Mouse (Mus musculus) lung, embryonic 15.5 days (tissue): ENCODE measurements around the gene Meaf6. TPM values are rescaled to one million over a fixed set of nuclear protein-coding genes. Genes with fewer than 3 reads are reported as not detected.

Source experiments
- ATAC-seq: fragments of 200-750 bp; cut with Nextera tagmentation; 2 replicates; pipeline ENCODE4 v1.8.0; 2017; ENCODE audit warnings: moderate number of reproducible peaks, borderline replicate concordance; ENCODE audit not compliant: low FRiP score, low TSS enrichment; ENCODE audit errors: extremely low read depth
- H3K27ac ChIP-seq: fragments of 300-500 bp; sonication (generic); 2 replicates; pipeline ENCODE4 v1.5.1; 2015; ENCODE audit warnings: moderate library complexity, mild to moderate bottlenecking, inconsistent platforms
- H3K27me3 ChIP-seq: fragments of 300-500 bp; sonication (generic); 2 replicates; pipeline ENCODE4 v1.6.1; 2015; ENCODE audit warnings: inconsistent platforms
- H3K36me3 ChIP-seq: fragments of 300-500 bp; sonication (generic); 2 replicates; pipeline ENCODE4 v1.6.1; 2015; ENCODE audit warnings: inconsistent platforms
- H3K4me1 ChIP-seq: fragments of 300-500 bp; sonication (generic); 2 replicates; pipeline ENCODE4 v1.6.1; 2015; ENCODE audit warnings: inconsistent platforms
- H3K4me2 ChIP-seq: fragments of 300-500 bp; sonication (generic); 2 replicates; pipeline ENCODE4 v1.6.1; 2015; ENCODE audit warnings: inconsistent platforms, mild to moderate bottlenecking, moderate library complexity
- H3K4me3 ChIP-seq: fragments of 300-500 bp; sonication (generic); 2 replicates; pipeline ENCODE4 v1.5.1; 2015; ENCODE audit warnings: mild to moderate bottlenecking, inconsistent platforms
- H3K9ac ChIP-seq: fragments of 300-500 bp; sonication (generic); 2 replicates; pipeline ENCODE4 v1.6.1; 2015; ENCODE audit warnings: inconsistent platforms
- H3K9me3 ChIP-seq: fragments of 300-500 bp; sonication (generic); 2 replicates; pipeline ENCODE4 v1.6.1; 2016; ENCODE audit warnings: inconsistent platforms
- WGBS: fragments of 180-500 bp; shearing (Covaris S2); methylation state at CpG from one replicate; pipeline ENCODE4 v1.1.7; 2015; 5-methylcytosine and 5-hydroxymethylcytosine counted together
- polyA plus RNA-seq: library from polyadenylated mRNA; unstranded; fragments of >200 nt; fragmentation: Nextera tagmentation; extraction: Ambion mirVana; gene quantifications from 2 replicates; pipeline ENCODE4 v1.2.1, GENCODE M21; 2015

Gene Meaf6
- polyA plus RNA-seq, 1 experiment from 2014 or later, result 53.4 TPM

DNA sequence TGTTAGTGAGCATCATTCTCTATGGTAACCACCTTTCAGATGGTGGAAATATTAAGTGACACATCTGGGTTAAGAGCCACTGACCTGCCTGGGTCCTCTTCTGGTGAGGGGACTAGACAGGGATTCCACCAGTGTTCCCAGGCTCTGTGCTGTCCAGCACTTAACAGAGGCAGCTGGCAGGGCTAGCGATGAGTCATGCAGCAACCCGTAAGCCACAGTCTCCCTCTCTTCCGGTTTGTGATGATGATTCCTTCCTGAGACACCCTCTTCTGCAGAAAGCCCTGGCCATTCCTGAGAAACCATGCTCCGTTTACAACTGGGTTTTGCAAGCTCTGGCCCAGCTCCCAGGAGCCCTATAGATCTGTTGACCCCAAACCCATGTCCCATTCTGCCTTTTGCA, 46.6 kb downstream of the Meaf6 start:
- no peaks in the 10 kb centered on the region for H3K9me3 ChIP-seq
- no peaks in the 10 kb centered on the region for H3K27me3 ChIP-seq
- H3K4me2 ChIP-seq, result no peak overlapping the region
- ATAC-seq, result no peak
- H3K4me3 ChIP-seq, result no peak overlapping the region
- peaks cover 6% of the 10 kb centered on the region for H3K4me1 ChIP-seq
- H3K27ac ChIP-seq, result no peak overlapping the region
- H3K36me3 ChIP-seq, result no peaks in the 10 kb centered on the region
- no peak overlapping the region for H3K9ac ChIP-seq
- 38% methylated on average over 4 of the region's 4 CpGs for WGBS

DNA sequence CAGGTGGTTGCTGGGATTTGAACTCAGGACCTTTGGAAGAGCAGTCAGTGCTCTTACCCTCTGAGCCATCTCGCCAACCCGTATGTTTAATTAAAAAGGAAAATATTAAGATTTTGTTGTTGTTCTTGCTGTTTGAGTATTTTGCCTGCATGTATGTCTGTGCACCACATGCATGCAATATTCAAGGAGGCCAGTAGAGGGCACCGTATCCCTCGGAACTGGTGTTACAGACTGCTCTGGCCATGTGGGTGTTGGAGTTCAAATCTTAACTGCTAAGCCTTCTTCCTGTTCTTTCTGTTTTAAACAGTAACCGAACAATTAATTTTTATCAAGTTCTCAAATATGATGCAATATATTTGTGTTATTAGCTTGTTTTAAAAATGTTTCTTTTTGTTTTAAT, 47.5 kb downstream of the Meaf6 start:
- Histone ChIP-seq H3K4me1 (no peaks in the 10 kb centered on the region), H3K9ac (no peak overlapping the region), H3K9me3 (no peaks in the 10 kb centered on the region), H3K4me2 (no peak overlapping the region), H3K27ac (no peak overlapping the region), H3K36me3 (no peaks in the 10 kb centered on the region), H3K4me3 (no peak overlapping the region), H3K27me3 (no peaks in the 10 kb centered on the region)
- no peak for ATAC-seq
- WGBS, result 28% methylated on average over 5 of the region's 5 CpGs

DNA sequence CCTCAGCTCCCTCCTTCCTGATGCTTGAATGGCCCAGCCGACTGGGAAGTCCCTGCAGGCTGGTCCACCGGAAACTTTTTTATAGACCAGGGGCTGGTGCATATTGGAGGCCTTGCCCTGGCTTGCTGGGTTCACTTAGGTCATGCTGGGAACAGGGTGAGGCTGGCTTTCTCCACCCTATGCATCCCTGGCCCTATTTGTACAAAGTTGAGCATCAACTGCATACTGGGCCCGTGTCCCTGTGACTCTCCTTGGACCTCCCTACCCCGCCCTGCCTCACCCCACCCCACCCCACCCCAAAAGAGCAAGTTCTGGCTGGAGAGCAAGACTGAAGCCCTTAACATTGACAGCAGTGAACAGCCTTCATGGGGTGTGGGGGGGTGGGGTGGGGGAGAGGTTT, 49.3 kb downstream of the Meaf6 start:
- ATAC-seq, result no peak
- no peaks in the 10 kb centered on the region for H3K27me3 ChIP-seq
- H3K4me1 ChIP-seq, result no peaks in the 10 kb centered on the region
- H3K4me2 ChIP-seq, result no peak overlapping the region
- H3K36me3 ChIP-seq, result no peaks in the 10 kb centered on the region
- H3K27ac ChIP-seq, result no peak overlapping the region
- 77% methylated on average over 4 of the region's 4 CpGs for WGBS
- no peak overlapping the region for H3K9ac ChIP-seq
- no peaks in the 10 kb centered on the region for H3K9me3 ChIP-seq
- H3K4me3 ChIP-seq, result no peak overlapping the region

DNA sequence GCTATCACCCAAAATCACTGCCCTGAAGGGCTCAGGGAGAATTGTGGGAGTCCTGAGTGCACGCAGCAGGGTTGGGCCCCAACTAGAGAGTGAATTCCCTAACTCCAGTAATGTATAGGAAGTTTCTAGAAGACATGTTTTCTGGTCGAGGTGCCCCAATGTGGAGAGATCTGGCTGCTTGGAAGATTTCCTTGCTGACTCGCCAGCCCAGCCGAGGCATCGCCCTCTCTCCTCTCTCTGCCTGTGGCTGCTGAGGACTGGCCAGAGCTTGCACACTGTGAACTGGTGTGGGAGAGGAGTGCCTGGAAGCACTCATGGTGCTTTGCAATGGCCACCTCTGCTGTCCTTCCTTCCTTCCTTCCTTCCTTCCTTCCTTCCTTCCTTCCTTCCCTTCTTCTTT, 49.7 kb downstream of the Meaf6 start:
- Histone ChIP-seq H3K36me3 (no peaks in the 10 kb centered on the region), H3K27ac (no peak overlapping the region), H3K4me3 (no peak overlapping the region), H3K4me1 (no peaks in the 10 kb centered on the region), H3K27me3 (no peaks in the 10 kb centered on the region), H3K4me2 (no peak overlapping the region), H3K9ac (no peak overlapping the region), H3K9me3 (no peaks in the 10 kb centered on the region)
- ATAC-seq, result no peak
- WGBS, result 70% methylated on average over 5 of the region's 5 CpGs

DNA sequence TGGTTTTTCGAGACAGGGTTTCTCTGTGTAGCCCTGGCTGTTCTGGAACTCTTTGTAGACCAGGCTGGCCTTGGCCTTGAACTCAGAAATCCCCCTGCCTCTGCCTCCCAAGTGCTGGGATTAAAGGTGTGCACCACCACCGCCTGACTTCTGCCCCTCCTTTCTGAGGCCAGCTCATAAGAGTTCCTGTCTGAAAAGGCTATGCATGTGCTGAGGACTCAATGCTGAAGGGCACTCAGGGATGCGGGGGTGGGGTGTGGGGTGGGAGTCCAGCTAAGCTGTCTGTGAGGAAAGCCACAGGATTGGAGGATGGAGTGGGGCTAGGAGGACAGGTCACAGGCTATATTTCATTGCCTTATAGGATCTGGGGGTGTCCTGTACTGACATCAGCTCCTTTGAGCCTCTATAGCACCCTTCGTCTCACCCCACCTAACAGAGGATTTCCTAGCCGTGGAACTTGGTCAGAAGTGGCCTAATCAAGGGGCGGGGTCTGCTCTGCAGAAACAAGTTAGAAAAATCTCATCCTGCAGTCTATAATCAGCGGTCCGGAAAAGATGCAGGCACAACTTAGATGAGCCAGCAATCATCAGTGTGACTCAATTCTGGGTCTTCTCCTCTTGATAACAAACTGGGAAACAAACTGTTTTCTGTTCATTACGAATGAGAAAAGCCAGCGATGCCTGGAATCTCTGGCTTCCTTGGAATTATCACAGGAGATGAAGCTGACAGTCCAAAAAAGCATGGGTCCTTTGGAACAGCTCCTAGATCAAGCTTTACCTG, 50.3 kb downstream of the Meaf6 start:
- no peaks in the 10 kb centered on the region for H3K27me3 ChIP-seq
- no peak overlapping the region for H3K4me3 ChIP-seq
- H3K9me3 ChIP-seq, result no peaks in the 10 kb centered on the region
- H3K27ac ChIP-seq, result no peak overlapping the region
- H3K9ac ChIP-seq, result no peak overlapping the region
- H3K4me2 ChIP-seq, result no peak overlapping the region
- ATAC-seq, result no peak
- WGBS, result 67% methylated on average over 10 of the region's 10 CpGs
- no peaks in the 10 kb centered on the region for H3K4me1 ChIP-seq
- H3K36me3 ChIP-seq, result no peaks in the 10 kb centered on the region

DNA sequence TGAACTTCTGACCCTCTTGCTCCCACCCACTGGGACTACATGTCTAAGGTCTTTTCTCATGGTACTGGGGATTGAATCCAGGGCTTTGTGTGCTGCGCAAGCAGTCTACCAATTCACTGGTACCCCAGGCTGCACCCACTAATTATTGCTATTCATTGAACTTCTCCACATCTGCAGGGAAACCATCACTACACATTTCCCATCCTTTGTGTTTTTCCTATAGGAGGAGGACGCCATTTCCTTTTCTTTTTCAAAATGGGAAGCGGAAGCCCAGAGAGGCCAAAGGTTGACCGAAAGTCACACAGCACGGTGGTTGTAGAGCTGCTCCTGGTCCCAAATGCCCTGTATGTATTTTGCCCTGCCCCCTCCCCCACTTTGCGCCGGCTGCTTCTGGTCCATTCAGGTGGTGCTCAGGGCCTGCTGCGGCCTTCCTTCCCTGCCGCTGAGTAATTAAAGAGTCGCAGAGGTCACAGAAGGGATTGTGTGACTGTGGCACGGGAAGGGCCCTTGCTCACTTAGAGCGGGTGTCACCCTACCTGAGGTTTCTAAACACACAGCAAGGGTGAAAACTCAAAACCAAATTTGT, 51.5 kb downstream of the Meaf6 start:
- Histone ChIP-seq H3K4me2 (no peak overlapping the region), H3K36me3 (no peaks in the 10 kb centered on the region), H3K27me3 (no peaks in the 10 kb centered on the region), H3K4me3 (no peak overlapping the region), H3K4me1 (no peaks in the 10 kb centered on the region), H3K9me3 (no peaks in the 10 kb centered on the region), H3K27ac (no peak overlapping the region), H3K9ac (no peak overlapping the region)
- WGBS, result 61% methylated on average over 12 of the region's 12 CpGs
- no peak for ATAC-seq

DNA sequence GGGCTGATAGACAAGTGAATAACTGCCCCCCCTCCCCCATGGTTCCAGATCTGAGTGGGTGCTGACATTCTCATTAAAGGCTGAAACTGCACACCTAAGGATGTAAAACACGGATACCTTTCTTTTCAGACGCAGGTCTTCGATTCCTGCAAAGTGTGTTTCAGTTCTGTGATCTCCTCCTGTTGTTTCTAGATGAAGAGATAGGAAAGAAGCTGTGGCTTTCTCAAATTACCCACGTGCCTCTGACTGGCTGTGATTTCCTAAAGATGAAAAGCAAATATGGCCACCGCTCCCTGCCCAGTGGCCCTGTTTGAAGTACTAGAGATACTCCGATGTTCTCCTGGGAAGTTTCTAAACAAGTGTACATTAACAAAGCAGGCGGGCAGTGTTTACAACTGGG, 53.4 kb downstream of the Meaf6 start:
- WGBS, result 34% methylated on average over 7 of the region's 7 CpGs
- Histone ChIP-seq H3K27me3 (no peaks in the 10 kb centered on the region), H3K27ac (no peak overlapping the region), H3K4me1 (no peaks in the 10 kb centered on the region), H3K36me3 (no peaks in the 10 kb centered on the region), H3K9ac (no peak overlapping the region), H3K4me2 (no peak overlapping the region), H3K9me3 (no peaks in the 10 kb centered on the region), H3K4me3 (no peak overlapping the region)
- no peak for ATAC-seq

DNA sequence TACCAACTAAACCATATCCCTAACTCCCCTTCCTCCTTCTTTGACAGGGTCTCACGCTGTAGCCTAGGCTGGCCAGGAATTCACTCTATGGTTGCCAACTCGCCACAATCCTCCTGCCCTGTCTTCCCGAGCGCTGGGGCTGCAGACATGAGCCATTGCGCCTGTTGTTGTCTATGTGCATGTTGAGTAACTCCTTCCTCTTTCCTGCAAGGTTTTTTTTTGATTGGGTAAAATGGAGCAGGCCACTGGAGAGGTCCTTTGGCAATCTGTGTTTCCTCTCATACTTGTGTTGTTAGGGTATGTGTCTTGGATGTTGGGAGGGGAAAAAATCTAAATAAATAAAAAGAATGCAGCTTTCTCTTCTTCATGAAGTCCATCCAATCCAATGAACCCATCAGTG, 59.3 kb downstream of the Meaf6 start:
- no peak overlapping the region for H3K4me3 ChIP-seq
- no peak overlapping the region for H3K27ac ChIP-seq
- no peak overlapping the region for H3K9ac ChIP-seq
- no peak for ATAC-seq
- H3K9me3 ChIP-seq, result no peaks in the 10 kb centered on the region
- H3K4me1 ChIP-seq, result no peaks in the 10 kb centered on the region
- no peaks in the 10 kb centered on the region for H3K27me3 ChIP-seq
- no peak overlapping the region for H3K4me2 ChIP-seq
- H3K36me3 ChIP-seq, result no peaks in the 10 kb centered on the region
- 73% methylated on average over 5 of the region's 5 CpGs for WGBS

DNA sequence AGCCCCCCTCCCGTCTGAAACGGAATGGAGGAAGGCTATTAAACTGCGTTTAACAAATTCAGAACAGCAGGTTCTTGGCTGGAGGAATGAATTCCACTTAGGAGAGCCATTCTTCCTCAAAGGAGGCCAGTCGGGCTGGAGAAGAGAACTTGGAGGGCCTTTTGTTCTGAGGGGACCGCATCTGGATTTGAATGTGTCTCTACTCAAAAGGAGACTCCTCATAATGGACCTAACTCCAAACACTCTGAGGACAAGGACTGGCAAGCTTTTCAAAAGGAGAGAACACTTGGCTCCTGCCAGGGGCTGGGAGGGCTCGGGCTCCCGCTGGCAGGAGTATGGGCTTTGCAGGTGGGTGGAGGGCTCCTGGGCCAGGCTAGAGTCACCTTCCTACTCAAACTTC, 59.7 kb downstream of the Meaf6 start:
- WGBS, result 42% methylated on average over 7 of the region's 7 CpGs
- Histone ChIP-seq H3K9ac (no peak overlapping the region), H3K4me1 (no peaks in the 10 kb centered on the region), H3K4me3 (no peak overlapping the region), H3K27me3 (no peaks in the 10 kb centered on the region), H3K36me3 (no peaks in the 10 kb centered on the region), H3K4me2 (no peak overlapping the region), H3K27ac (no peak overlapping the region), H3K9me3 (no peaks in the 10 kb centered on the region)
- no peak for ATAC-seq

DNA sequence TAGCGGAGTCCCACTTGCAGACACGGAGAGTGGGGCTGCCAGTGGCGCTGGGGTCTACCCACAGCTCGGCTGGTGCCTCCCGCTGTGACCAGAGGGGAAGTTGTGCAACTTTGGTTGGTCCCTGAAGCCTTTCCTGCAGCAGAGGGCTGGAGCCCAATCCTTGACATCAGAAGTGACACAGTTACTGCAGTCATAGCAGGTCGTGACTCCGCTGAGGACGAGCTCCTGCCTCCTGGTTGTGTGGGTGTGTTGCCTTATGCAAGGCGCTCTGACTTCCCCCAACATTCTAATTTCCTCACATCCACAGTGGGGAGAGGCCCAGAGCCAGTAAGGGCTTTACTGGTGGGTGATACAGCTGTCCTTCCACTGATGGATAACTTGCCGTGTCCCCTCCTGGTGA, 60.3 kb downstream of the Meaf6 start:
- no peaks in the 10 kb centered on the region for H3K9me3 ChIP-seq
- H3K36me3 ChIP-seq, result no peaks in the 10 kb centered on the region
- H3K9ac ChIP-seq, result no peak overlapping the region
- no peak for ATAC-seq
- H3K27me3 ChIP-seq, result no peaks in the 10 kb centered on the region
- WGBS, result 17% methylated on average over 10 of the region's 10 CpGs
- H3K4me3 ChIP-seq, result no peak overlapping the region
- H3K4me2 ChIP-seq, result no peak overlapping the region
- H3K27ac ChIP-seq, result no peak overlapping the region
- no peaks in the 10 kb centered on the region for H3K4me1 ChIP-seq

DNA sequence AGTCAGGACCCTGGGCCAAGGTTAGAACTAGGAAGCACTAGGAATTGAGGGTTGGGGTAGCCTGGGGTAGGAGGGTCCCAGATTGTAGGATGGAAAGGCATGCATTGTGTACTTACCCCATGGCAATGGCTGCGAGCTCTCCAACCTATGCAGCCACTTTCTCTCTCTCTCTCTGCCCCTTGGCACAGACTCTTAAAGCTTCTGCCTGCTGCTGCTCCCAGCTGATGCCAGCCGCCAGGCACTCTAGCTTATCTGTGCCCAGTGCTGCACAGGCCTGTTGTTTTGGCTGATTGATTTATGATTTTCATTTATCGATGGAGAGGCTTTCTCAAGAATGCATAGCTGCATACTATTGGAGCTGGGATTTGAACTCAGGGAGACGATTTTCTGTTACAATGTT, 63.0 kb downstream of the Meaf6 start:
- no peaks in the 10 kb centered on the region for H3K4me1 ChIP-seq
- no peak for ATAC-seq
- H3K9ac ChIP-seq, result no peak overlapping the region
- no peaks in the 10 kb centered on the region for H3K9me3 ChIP-seq
- H3K27me3 ChIP-seq, result no peaks in the 10 kb centered on the region
- no peaks in the 10 kb centered on the region for H3K36me3 ChIP-seq
- H3K4me2 ChIP-seq, result no peak overlapping the region
- WGBS, result 91% methylated on average over 4 of the region's 4 CpGs
- H3K4me3 ChIP-seq, result no peak overlapping the region
- no peak overlapping the region for H3K27ac ChIP-seq

DNA sequence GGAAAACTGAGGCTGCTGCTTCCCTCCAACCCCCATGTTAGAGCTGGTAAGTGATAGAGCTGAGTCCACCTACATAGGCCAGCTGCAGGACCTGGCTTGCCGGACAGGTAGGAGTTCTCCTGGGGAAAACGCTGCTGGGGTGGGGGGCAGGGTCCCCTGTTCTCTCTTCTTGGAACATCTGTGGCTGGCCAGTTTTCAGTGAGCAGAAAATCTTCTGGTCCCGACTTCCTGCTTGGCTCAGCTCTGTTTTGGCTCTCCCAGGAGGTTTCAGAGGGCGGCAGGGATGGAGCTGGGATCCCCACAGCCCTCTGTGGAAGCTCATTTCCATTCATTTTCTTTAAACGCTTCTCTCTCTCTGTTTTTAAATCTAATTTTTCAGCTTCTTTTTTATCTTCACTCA, 64.5 kb downstream of the Meaf6 start:
- Histone ChIP-seq H3K4me1 (no peaks in the 10 kb centered on the region), H3K27ac (no peak overlapping the region), H3K27me3 (no peaks in the 10 kb centered on the region), H3K9me3 (no peaks in the 10 kb centered on the region), H3K9ac (no peak overlapping the region), H3K4me3 (no peak overlapping the region), H3K36me3 (no peaks in the 10 kb centered on the region), H3K4me2 (no peak overlapping the region)
- no peak for ATAC-seq
- WGBS, result 36% methylated on average over 5 of the region's 5 CpGs
